Mouse (Mus musculus) testis, adult 2 months (tissue): ENCODE measurements around the gene Klhl31. TPM values are rescaled to one million over a fixed set of nuclear protein-coding genes. Genes with fewer than 3 reads are reported as not detected.

ENCODE experiments used
- H3K27ac ChIP-seq: fragments of 200-500 bp; 2 replicates; pipeline ENCODE4 v1.5.1; 2012; ENCODE audit warnings: low read depth, low read length; ENCODE audit not compliant: control insufficient read depth, insufficient read depth
- H3K27me3 ChIP-seq: fragments of 200-500 bp; 2 replicates; pipeline ENCODE4 v1.6.1; 2012; ENCODE audit warnings: mild to moderate bottlenecking, low read length, moderate library complexity; ENCODE audit not compliant: control insufficient read depth, insufficient read depth
- H3K36me3 ChIP-seq: fragments of 200-500 bp; 2 replicates; pipeline ENCODE4 v1.6.1; 2012; ENCODE audit warnings: mild to moderate bottlenecking, low read length; ENCODE audit not compliant: control insufficient read depth, insufficient read depth
- H3K4me1 ChIP-seq: fragments of 200-500 bp; 2 replicates; pipeline ENCODE4 v1.6.1; 2012; ENCODE audit warnings: low read length; ENCODE audit not compliant: control insufficient read depth, insufficient read depth
- H3K4me3 ChIP-seq: fragments of 200-500 bp; 2 replicates; pipeline ENCODE4 v1.5.1; 2012; ENCODE audit warnings: low read depth, mild to moderate bottlenecking, low read length, moderate library complexity, mixed read lengths; ENCODE audit not compliant: control insufficient read depth
- CTCF ChIP-seq: fragments of 200-500 bp; IDR thresholded peaks from 2 replicates; pipeline ENCODE4 v1.5.1; 2012; ENCODE audit warnings: low read depth, mild to moderate bottlenecking, inconsistent platforms, low read length, moderate library complexity; ENCODE audit not compliant: control insufficient read depth, insufficient read depth, insufficient replicate concordance
- POLR2A ChIP-seq: fragments of 200-500 bp; IDR thresholded peaks from 2 replicates; pipeline ENCODE4 v1.6.1; 2012; ENCODE audit warnings: low read depth, mild to moderate bottlenecking, inconsistent platforms, low read length, moderate library complexity; ENCODE audit not compliant: control insufficient read depth
- polyA plus RNA-seq: library from polyadenylated mRNA; depleted of rRNA; stranded (reverse); fragments of >200 nt; gene quantifications from 2 replicates; pipeline ENCODE4 v1.2.3, GENCODE M21; 2012

Gene Klhl31
- polyA plus RNA-seq, 1 experiment, result 0.80 TPM

DNA sequence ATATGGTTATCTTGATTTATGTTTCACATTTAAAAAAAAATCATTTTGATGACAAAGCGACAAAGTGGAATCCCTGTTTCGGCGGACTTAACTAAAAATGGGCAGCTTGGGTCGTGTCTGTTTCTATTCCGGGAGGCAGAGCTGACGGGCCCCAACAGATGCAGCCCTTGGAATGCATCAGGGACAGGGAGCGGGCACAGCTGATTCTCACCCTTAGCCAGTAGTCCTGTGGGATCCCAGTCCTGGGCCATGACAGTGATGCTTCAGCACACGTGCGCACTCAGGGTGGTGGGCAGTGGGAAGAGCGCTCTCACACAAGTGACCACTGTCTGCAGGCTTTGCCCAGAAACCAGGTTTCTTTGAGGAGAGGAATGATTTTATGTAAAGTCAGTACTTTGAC lies 1.1 kb downstream of the Klhl31 start:
- no peak overlapping the region for H3K27ac ChIP-seq
- TF ChIP-seq CTCF (no peak), POLR2A (no peak)
- peaks cover 5% of the 10 kb centered on the region for H3K4me1 ChIP-seq
- no peaks in the 10 kb centered on the region for H3K36me3 ChIP-seq
- H3K4me3 ChIP-seq, result no peak overlapping the region
- no peaks in the 10 kb centered on the region for H3K27me3 ChIP-seq

DNA sequence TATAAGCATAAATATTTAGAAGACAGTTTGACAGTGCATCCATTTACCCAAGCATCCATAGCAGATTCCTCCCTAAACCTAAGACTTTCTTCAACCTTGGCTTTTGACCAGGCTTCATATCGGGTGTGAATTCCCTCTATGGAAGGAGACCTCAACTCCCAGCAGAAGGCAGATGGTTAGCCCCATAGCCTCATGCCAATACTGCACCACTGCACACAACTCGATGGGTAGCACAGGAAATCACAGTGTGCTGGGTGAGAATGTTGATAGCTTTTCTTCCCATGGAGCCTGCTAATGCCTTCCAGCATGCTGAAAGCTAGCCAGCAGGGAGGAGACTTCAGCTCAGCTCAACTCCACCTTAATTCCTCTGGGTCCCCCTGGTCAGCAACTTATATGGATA lies 8.9 kb downstream of the Klhl31 start:
- no peak overlapping the region for H3K4me3 ChIP-seq
- no peak overlapping the region for H3K27ac ChIP-seq
- no peaks in the 10 kb centered on the region for H3K36me3 ChIP-seq
- H3K4me1 ChIP-seq, result no peaks in the 10 kb centered on the region
- no peaks in the 10 kb centered on the region for H3K27me3 ChIP-seq
- no peak for TF ChIP-seq POLR2A
- no peak for TF ChIP-seq CTCF

DNA sequence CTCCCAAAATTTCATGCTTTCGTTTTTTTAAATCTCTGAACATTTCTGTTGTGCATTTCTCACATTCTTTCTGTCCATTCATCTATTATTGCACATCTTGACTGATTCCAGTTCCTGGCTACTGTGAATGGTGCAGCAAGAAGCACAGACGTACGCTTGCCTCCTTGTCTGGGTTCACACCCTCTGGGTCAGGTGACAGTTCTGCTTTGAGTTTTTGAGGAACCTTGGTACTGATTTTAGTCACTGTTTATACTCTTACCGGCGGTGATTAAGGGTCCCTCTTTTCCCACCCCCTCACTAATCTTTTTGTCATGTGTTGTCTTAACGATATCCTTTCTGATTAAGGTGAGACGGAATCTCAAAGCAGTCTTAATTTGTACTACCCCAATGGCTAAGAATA lies 15.5 kb downstream of the Klhl31 start:
- no peak overlapping the region for H3K4me3 ChIP-seq
- peaks cover 4% of the 10 kb centered on the region for H3K4me1 ChIP-seq
- no peak overlapping the region for H3K27ac ChIP-seq
- TF ChIP-seq POLR2A (no peak), CTCF (no peak)
- no peaks in the 10 kb centered on the region for H3K27me3 ChIP-seq
- no peaks in the 10 kb centered on the region for H3K36me3 ChIP-seq

DNA sequence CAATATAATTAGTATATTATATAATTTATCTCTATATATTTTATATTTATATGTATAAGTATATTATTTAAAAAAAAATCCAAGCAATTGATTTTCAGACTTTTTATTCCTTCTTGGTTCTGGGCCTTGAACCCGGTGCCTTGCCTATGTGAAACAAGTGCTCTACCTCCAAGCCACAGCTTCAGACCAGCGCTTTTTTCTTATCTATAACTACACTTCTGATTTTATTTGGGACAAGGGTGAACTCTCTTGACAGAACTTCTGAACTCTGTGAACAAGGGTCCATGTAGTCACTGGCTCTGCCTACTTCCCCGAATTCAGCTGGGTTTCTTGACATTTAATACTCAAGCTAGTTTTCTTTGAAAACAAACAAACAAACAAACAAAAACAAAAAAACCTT lies 17.6 kb downstream of the Klhl31 start:
- no peak overlapping the region for H3K27ac ChIP-seq
- TF ChIP-seq POLR2A (no peak), CTCF (no peak)

DNA sequence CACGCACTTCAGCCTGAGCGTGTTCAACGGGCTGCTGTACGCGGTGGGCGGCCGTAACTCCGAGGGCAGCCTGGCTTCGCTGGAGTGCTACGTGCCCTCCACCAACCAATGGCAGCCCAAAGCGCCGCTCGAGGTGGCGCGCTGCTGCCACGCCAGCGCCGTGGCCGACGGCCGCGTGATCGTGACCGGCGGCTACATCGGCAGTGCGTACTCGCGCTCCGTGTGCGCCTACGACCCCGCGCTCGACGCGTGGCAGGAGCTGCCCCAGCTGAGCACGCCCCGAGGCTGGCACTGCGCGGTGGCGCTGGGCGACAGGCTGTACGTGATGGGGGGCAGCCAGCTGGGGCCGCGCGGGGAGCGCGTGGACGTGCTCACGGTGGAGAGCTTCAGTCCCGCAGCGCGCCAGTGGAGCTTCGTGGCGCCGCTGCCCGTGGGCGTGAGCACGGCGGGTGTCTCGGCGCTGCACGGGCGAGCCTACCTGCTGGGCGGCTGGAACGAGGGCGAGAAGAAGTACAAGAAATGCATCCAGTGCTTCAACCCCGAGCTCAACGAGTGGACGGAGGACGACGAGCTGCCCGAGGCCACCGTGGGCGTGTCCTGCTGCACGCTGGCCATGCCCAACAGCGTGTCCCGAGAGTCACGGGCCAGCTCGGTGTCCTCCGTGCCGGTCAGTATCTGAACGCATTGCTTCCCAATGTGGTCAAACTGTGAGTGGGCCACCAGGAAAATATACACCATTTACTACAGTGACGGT lies 19.1 kb downstream of the Klhl31 start:
- Histone ChIP-seq H3K27ac (no peak overlapping the region), H3K36me3 (no peaks in the 10 kb centered on the region), H3K4me3 (peak overlapping the region; percentile 74), H3K27me3 (no peaks in the 10 kb centered on the region), H3K4me1 (peaks cover 4% of the 10 kb centered on the region)
- TF ChIP-seq POLR2A (peak; percentile 21; the same call in 1 of the 2 replicates), CTCF (no peak)

More for the DNA sequence above, 17.6 kb downstream of the Klhl31 start:
- Histone ChIP-seq H3K36me3 (no peaks in the 10 kb centered on the region), H3K4me3 (no peak overlapping the region), H3K27me3 (no peaks in the 10 kb centered on the region), H3K4me1 (peaks cover 4% of the 10 kb centered on the region)

DNA sequence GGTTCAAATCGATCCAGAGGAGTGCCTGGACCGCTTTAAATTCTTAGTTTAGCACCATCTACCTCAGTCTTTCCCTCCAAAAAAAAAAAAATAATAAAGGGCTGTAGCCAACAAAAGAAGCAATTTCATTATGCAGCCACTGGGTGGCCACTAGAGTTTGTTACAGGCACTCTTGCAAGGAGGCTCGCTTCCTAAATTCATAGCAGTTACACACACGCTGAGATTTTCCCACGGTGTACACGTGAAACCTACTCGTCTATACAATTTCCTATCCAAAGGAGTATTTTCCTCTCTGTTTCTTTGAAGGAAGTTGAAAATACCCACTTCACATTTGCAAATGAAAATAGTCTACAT lies 19.6 kb downstream of the Klhl31 start:
- H3K27me3 ChIP-seq, result no peaks in the 10 kb centered on the region
- TF ChIP-seq POLR2A, result no peak
- no peak for TF ChIP-seq CTCF
- no peaks in the 10 kb centered on the region for H3K36me3 ChIP-seq
- peaks cover 4% of the 10 kb centered on the region for H3K4me1 ChIP-seq
- H3K4me3 ChIP-seq, result peak overlapping the region; percentile 74
- H3K27ac ChIP-seq, result no peak overlapping the region

DNA sequence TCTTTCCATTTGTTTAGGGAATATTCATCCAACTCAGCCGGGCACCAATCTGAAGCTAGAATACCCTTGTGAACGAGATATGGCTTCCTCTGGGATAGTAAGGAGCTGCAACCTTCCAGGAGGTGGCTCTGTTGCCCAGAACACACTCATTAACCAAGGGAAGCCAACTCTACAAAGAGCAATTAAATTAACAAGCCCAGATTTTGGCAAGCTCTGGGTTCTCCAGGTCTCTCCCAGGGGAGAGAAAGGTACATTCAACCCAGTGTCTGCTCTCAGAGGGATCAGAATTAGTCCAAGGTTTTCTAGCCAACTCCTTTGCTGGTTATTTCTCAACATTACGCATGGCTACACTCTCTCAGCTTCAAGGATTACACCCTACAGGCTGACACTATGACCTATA lies 26.6 kb downstream of the Klhl31 start:
- no peak for TF ChIP-seq CTCF
- no peak for TF ChIP-seq POLR2A
- no peaks in the 10 kb centered on the region for H3K36me3 ChIP-seq
- H3K27ac ChIP-seq, result no peak overlapping the region
- no peaks in the 10 kb centered on the region for H3K27me3 ChIP-seq
- no peaks in the 10 kb centered on the region for H3K4me1 ChIP-seq
- no peak overlapping the region for H3K4me3 ChIP-seq
